Mouse (Mus musculus) stomach, embryonic 15.5 days (tissue): ENCODE measurements around the gene Rps27l. TPM values are rescaled to one million over a fixed set of nuclear protein-coding genes. Genes with fewer than 3 reads are reported as not detected.
"Not testable (repeated sequence)": the region's sequence is repeated elsewhere in the genome, so short reads cannot be mapped to it uniquely, and the experiment has no call there.

ENCODE experiments used
- ATAC-seq: fragments of 200-750 bp; cut with Nextera tagmentation; 2 replicates; pipeline ENCODE4 v1.8.0; 2017; ENCODE audit warnings: low read depth, moderate number of reproducible peaks, moderate TSS enrichment; ENCODE audit not compliant: insufficient read depth, low FRiP score
- H3K27ac ChIP-seq: fragments of 300-500 bp; sonication (generic); 2 replicates; pipeline ENCODE4 v1.5.1; 2015; ENCODE audit warnings: mild to moderate bottlenecking, inconsistent platforms
- H3K27me3 ChIP-seq: fragments of 300-500 bp; sonication (generic); replicated peaks from 2 replicates; pipeline ENCODE4 v1.6.1; 2015; ENCODE audit warnings: inconsistent platforms
- H3K36me3 ChIP-seq: fragments of 300-500 bp; sonication (generic); 2 replicates; pipeline ENCODE4 v1.6.1; 2015; ENCODE audit warnings: inconsistent platforms
- H3K4me1 ChIP-seq: fragments of 300-500 bp; sonication (generic); 2 replicates; pipeline ENCODE4 v1.6.1; 2015; ENCODE audit warnings: inconsistent platforms
- H3K4me2 ChIP-seq: fragments of 300-500 bp; sonication (generic); 2 replicates; pipeline ENCODE4 v1.6.1; 2015; ENCODE audit warnings: mild to moderate bottlenecking, inconsistent platforms
- H3K4me3 ChIP-seq: fragments of 300-500 bp; sonication (generic); replicated peaks from 2 replicates; pipeline ENCODE4 v1.5.1; 2015; ENCODE audit warnings: inconsistent platforms
- H3K9ac ChIP-seq: fragments of 300-500 bp; sonication (generic); 2 replicates; pipeline ENCODE4 v1.6.1; 2015; ENCODE audit warnings: inconsistent platforms
- H3K9me3 ChIP-seq: fragments of 300-500 bp; sonication (generic); 2 replicates; pipeline ENCODE4 v1.6.1; 2016; ENCODE audit warnings: inconsistent platforms
- WGBS: fragments of 180-500 bp; shearing (Covaris S2); methylation state at CpG from one replicate; pipeline ENCODE4 v1.1.7; 2015; 5-methylcytosine and 5-hydroxymethylcytosine counted together
- polyA plus RNA-seq: library from polyadenylated mRNA; unstranded; fragments of >200 nt; fragmentation: Nextera tagmentation; extraction: Ambion mirVana; gene quantifications from 2 replicates; pipeline ENCODE4 v1.2.1, GENCODE M21; 2015

The Rps27l gene
- polyA plus RNA-seq, 1 experiment from 2014 or later = 840 TPM

- H3K4me3 ChIP-seq, H3K27me3 ChIP-seq, H3K36me3 ChIP-seq, H3K9me3 ChIP-seq, ATAC-seq, H3K9ac ChIP-seq, H3K27ac ChIP-seq, H3K4me2 ChIP-seq: not testable (repeated sequence)
- H3K4me1 ChIP-seq = peaks cover 23% of the 10 kb centered on the region
- 79% methylated on average over 5 of the region's 5 CpGs for WGBS
Measured at GRCm38 (mm10) chr9:66913254-66913934, 32.5 kb upstream of the Rps27l start.

GRCm38 (mm10) chr9:66914540-66914939, 31.3 kb upstream of the Rps27l start:
- no peak for ATAC-seq
- H3K27ac ChIP-seq = peak overlapping the region; percentile 68; the same call in 1 of the 2 replicates
- H3K4me2 ChIP-seq = no peak overlapping the region
- H3K4me1 ChIP-seq = peaks cover 23% of the 10 kb centered on the region
- no peak overlapping the region for H3K9ac ChIP-seq
- no peaks in the 10 kb centered on the region for H3K9me3 ChIP-seq
- H3K36me3 ChIP-seq = no peaks in the 10 kb centered on the region
- no peaks in the 10 kb centered on the region for H3K27me3 ChIP-seq
- H3K4me3 ChIP-seq = no peak overlapping the region
- 65% methylated on average over 3 of the region's 3 CpGs for WGBS

- Histone ChIP-seq H3K4me2 (no peak overlapping the region), H3K9ac (no peak overlapping the region), H3K4me1 (peaks cover 23% of the 10 kb centered on the region), H3K27me3 (no peaks in the 10 kb centered on the region), H3K27ac (peak overlapping the region; percentile 68; the same call in 1 of the 2 replicates), H3K4me3 (no peak overlapping the region), H3K36me3 (no peaks in the 10 kb centered on the region), H3K9me3 (no peaks in the 10 kb centered on the region)
- no peak for ATAC-seq
- WGBS = 59% methylated on average over 5 of the region's 5 CpGs
Measured at GRCm38 (mm10) chr9:66915401-66915800, 30.5 kb upstream of the Rps27l start.

- WGBS = 73% methylated on average over 9 of the region's 9 CpGs
- Histone ChIP-seq H3K9ac (no peak overlapping the region), H3K36me3 (no peaks in the 10 kb centered on the region), H3K4me1 (peaks cover 26% of the 10 kb centered on the region), H3K9me3 (no peaks in the 10 kb centered on the region), H3K4me2 (peak overlapping the region; percentile 10), H3K27ac (peak overlapping the region; percentile 33; the same call in 1 of the 2 replicates), H3K27me3 (no peaks in the 10 kb centered on the region), H3K4me3 (no peak overlapping the region)
- ATAC-seq = no peak
Measured at GRCm38 (mm10) chr9:66915869-66916785, 29.8 kb upstream of the Rps27l start.

- Histone ChIP-seq H3K4me1 (peaks cover 26% of the 10 kb centered on the region), H3K9me3 (no peaks in the 10 kb centered on the region), H3K9ac (no peak overlapping the region), H3K36me3 (no peaks in the 10 kb centered on the region), H3K27me3 (no peaks in the 10 kb centered on the region), H3K4me3 (no peak overlapping the region), H3K27ac (no peak overlapping the region), H3K4me2 (0 out of 2 replicates have a peak overlapping the region, but pooled peaks have one; percentile 1)
- 77% methylated on average over 8 of the region's 8 CpGs for WGBS
- ATAC-seq = no peak
Measured at GRCm38 (mm10) chr9:66917216-66917891, 28.5 kb upstream of the Rps27l start.

- Histone ChIP-seq H3K4me2 (peak overlapping the region; percentile 71; the same call in 1 of the 2 replicates), H3K27ac (no peak overlapping the region), H3K27me3 (no peaks in the 10 kb centered on the region), H3K9me3 (no peaks in the 10 kb centered on the region), H3K9ac (no peak overlapping the region), H3K4me1 (peaks cover 26% of the 10 kb centered on the region), H3K4me3 (no peak overlapping the region), H3K36me3 (no peaks in the 10 kb centered on the region)
- ATAC-seq = no peak
- 67% methylated on average over 1 of the region's 1 CpGs for WGBS
Measured at GRCm38 (mm10) chr9:66917892-66918255, 28.0 kb upstream of the Rps27l start.

- under 1% methylated on average over 27 of the region's 27 CpGs for WGBS
- Histone ChIP-seq H3K27ac (peak overlapping the region; percentile 89), H3K4me3 (peak overlapping the region; percentile 89), H3K4me2 (peak overlapping the region; percentile 71), H3K9me3 (no peaks in the 10 kb centered on the region), H3K9ac (peak overlapping the region; percentile 77), H3K36me3 (no peaks in the 10 kb centered on the region), H3K27me3 (no peaks in the 10 kb centered on the region), H3K4me1 (peaks cover 26% of the 10 kb centered on the region)
- no peak for ATAC-seq
Measured at GRCm38 (mm10) chr9:66918672-66919330, 27.1 kb upstream of the Rps27l start.

GRCm38 (mm10) chr9:66919382-66919971, 26.4 kb upstream of the Rps27l start, which contains the start of gene Rab8b:
TSS of gene Rab8b (minus strand) at chr9:66919687.
- Histone ChIP-seq H3K4me3 (peak within 1 kb of the TSS; percentile 89), H3K27me3 (no peaks in the 10 kb centered on the region), H3K36me3 (no peaks in the 10 kb centered on the region), H3K4me1 (peaks cover 23% of the 10 kb centered on the region), H3K9me3 (no peaks in the 10 kb centered on the region), H3K9ac (peak within 1 kb of the TSS; percentile 77), H3K4me2 (peak within 1 kb of the TSS; percentile 76), H3K27ac (peak within 1 kb of the TSS; percentile 89)
- ATAC-seq = peak; percentile 98
- under 1% methylated on average over 48 of the region's 49 CpGs for WGBS

- no peaks in the 10 kb centered on the region for H3K9me3 ChIP-seq
- H3K4me1 ChIP-seq = peaks cover 22% of the 10 kb centered on the region
- H3K27ac ChIP-seq = peak overlapping the region; percentile 75; the same call in 1 of the 2 replicates
- H3K27me3 ChIP-seq = no peaks in the 10 kb centered on the region
- no peaks in the 10 kb centered on the region for H3K36me3 ChIP-seq
- peak overlapping the region; percentile 89 for H3K4me3 ChIP-seq
- ATAC-seq = peak; percentile 11; the same call in 1 of the 2 replicates
- peak overlapping the region; percentile 76 for H3K4me2 ChIP-seq
- H3K9ac ChIP-seq = no peak overlapping the region
- WGBS = 0% methylated on average over 14 of the region's 14 CpGs
Measured at GRCm38 (mm10) chr9:66919981-66920380, 25.9 kb upstream of the Rps27l start.

- Histone ChIP-seq H3K4me1 (peaks cover 17% of the 10 kb centered on the region), H3K9ac (no peak overlapping the region), H3K9me3 (no peaks in the 10 kb centered on the region), H3K4me2 (peak overlapping the region; percentile 33; the same call in 1 of the 2 replicates), H3K36me3 (no peaks in the 10 kb centered on the region), H3K27ac (no peak overlapping the region), H3K4me3 (no peak overlapping the region), H3K27me3 (no peaks in the 10 kb centered on the region)
- 10% methylated on average over 6 of the region's 6 CpGs for WGBS
- ATAC-seq = no peak
Measured at GRCm38 (mm10) chr9:66920488-66921279, 25.2 kb upstream of the Rps27l start.
